Mouse (Mus musculus) cerebellum, adult 2 months (tissue): ENCODE data around the gene Rsl24d1. TPM values are rescaled to one million over a fixed set of nuclear protein-coding genes. Genes with fewer than 3 reads are reported as not detected.
"Not testable (repeated sequence)": the region's sequence is repeated elsewhere in the genome, so short reads cannot be mapped to it uniquely, and the experiment has no call there.

Experiments
- DNase-seq, 2 experiments: peaks; one replicate each; pipeline ENCODE4 v3.0.0; 2021
- H3K27ac ChIP-seq: fragments of 200-500 bp; 2 replicates; pipeline ENCODE4 v1.5.1; 2012; ENCODE audit warnings: low read length, control low read depth, inconsistent platforms; ENCODE audit not compliant: insufficient read depth
- H3K27me3 ChIP-seq: fragments of 200-500 bp; 2 replicates; pipeline ENCODE4 v1.6.1; 2012; ENCODE audit warnings: inconsistent platforms, mild to moderate bottlenecking, low read length, moderate library complexity; ENCODE audit not compliant: control insufficient read depth, insufficient read depth
- H3K4me1 ChIP-seq: fragments of 200-500 bp; 2 replicates; pipeline ENCODE4 v1.6.1; 2011; ENCODE audit warnings: low read length; ENCODE audit not compliant: control insufficient read depth, insufficient read depth
- H3K4me3 ChIP-seq: fragments of 200-500 bp; replicated peaks from 2 replicates; pipeline ENCODE3; 2011; ENCODE audit warnings: mild to moderate bottlenecking, low read depth, low read length, control low read depth; ENCODE audit not compliant: insufficient read depth
- CTCF ChIP-seq: fragments of 200-500 bp; IDR thresholded peaks from 2 replicates; pipeline ENCODE4 v1.5.1; 2011; ENCODE audit warnings: low read depth, mild to moderate bottlenecking, control low read depth, low read length, moderate library complexity, borderline replicate concordance; ENCODE audit not compliant: insufficient read depth
- POLR2A ChIP-seq: fragments of 200-500 bp; IDR thresholded peaks from 2 replicates; pipeline ENCODE4 v1.6.1; 2011; ENCODE audit warnings: low read length, control low read depth, borderline replicate concordance; ENCODE audit not compliant: insufficient read depth
- WGBS: fragments of 180-500 bp; shearing (Covaris S2); methylation state at CpG from one replicate; pipeline ENCODE4 v1.1.7; 2018; 5-methylcytosine and 5-hydroxymethylcytosine counted together
- polyA plus RNA-seq: library from polyadenylated mRNA; depleted of rRNA; stranded (reverse); fragments of >200 nt; gene quantifications from 2 replicates; pipeline ENCODE4 v1.2.3, GENCODE M21; 2012

Rsl24d1 gene
- polyA plus RNA-seq, 1 experiment = 73.7 TPM

DNA sequence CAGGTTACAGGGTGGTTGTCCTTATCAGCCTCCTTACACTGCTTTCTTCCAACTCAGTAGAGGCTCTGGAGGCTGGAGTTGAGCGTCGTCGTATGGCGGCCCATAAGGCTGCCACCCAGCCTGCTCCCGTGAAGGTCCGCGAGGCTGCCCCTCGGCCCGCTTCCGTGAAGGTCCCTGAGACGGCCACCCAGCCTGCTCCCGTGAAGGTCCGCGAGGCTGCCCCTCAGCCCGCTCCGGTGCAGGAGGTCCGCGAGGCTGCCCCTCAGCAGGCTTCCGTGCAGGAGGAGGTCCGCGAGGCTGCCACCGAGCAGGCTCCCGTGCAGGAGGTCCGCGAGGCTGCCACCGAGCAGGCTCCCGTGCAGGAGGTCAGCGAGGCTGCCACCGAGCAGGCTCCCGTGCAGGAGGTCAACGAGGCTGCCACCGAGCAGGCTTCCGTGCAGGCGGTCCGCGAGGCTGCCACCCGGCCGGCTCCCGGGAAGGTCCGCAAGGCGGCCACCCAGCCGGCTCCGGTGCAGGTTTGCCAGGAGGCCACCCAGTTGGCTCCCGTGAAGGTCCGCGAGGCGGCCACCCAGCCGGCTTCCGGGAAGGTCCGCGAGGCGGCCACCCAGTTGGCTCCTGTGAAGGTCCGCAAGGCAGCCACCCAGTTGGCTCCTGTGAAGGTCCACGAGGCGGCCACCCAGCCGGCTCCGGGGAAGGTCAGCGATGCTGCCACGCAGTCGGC lies 9.9 kb upstream of the Rsl24d1 start:
- 5% methylated on average over 60 of the region's 60 CpGs for WGBS
- Histone ChIP-seq H3K27me3 (no peaks in the 10 kb centered on the region), H3K4me1 (no peaks in the 10 kb centered on the region; the same call in 1 of the 2 replicates), H3K27ac (no peak overlapping the region), H3K4me3 (peak overlapping the region; percentile 28)
- DNase-seq = peak; percentile 51 to 70
- TF ChIP-seq POLR2A = no peak

DNA sequence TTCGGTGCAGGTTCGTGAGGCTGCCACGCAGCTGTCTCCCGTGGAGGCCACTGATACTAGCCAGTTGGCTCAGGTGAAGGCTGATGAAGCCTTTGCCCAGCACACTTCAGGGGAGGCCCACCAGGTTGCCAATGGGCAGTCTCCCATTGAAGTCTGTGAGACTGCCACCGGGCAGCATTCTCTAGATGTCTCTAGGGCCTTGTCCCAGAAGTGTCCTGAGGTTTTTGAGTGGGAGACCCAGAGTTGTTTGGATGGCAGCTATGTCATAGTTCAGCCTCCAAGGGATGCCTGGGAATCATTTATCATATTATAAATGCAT lies 9.4 kb upstream of the Rsl24d1 start:
- TF ChIP-seq POLR2A (no peak), CTCF (no peak)
- DNase-seq = no peak
- no peaks in the 10 kb centered on the region for H3K27me3 ChIP-seq
- H3K4me1 ChIP-seq = no peaks in the 10 kb centered on the region; the same call in 1 of the 2 replicates
- H3K27ac ChIP-seq = no peak overlapping the region
- 3% methylated on average over 5 of the region's 5 CpGs for whole genome bisulfite sequencing
- peak overlapping the region; percentile 28 for H3K4me3 ChIP-seq

DNA sequence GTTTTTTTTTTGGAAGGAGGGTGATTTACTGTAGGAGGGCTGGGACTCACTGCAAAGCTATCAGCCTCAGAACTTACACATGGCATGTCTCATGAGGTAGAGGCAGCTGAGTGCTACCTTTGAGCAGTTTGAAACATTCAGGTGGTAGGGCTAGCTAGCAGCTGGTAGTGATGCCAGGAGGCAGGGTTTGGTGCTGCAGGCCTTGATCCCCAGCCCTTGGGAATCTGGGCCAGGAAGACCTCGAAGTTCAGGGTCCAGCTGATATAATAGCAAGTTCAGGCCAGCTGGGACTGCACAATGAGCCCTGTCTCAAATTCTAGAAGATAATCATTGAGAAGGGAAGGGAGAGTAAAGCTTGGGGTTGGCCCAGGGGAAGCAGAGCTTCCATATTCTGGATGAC lies 8.1 kb upstream of the Rsl24d1 start:
- WGBS = 44% methylated on average over 1 of the region's 1 CpGs
- H3K4me3 ChIP-seq = no peak overlapping the region
- no peaks in the 10 kb centered on the region; the same call in 1 of the 2 replicates for H3K4me1 ChIP-seq
- no peaks in the 10 kb centered on the region for H3K27me3 ChIP-seq
- H3K27ac ChIP-seq = no peak overlapping the region
- TF ChIP-seq CTCF (no peak), POLR2A (no peak)
- DNase-seq = no peak

DNA sequence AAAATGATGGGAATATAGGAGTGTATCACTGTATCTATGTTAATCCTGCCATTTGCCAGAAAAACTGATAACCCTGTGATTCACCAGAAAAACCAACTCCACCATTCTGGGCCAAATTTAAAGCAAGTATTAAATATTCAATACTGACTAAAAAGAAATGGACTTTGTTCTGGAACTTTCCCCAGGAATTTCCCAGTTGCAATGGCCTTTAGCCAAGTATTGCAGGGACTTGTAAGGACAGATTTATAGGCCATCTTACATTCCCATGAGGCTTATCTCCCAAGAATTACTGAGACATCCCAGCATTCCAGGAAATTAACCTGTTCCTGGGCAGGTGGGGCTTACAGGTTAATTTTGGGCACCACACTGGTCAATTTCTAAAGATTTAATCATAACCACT lies 7.5 kb upstream of the Rsl24d1 start:
- Histone ChIP-seq H3K27ac (no peak overlapping the region), H3K27me3 (no peaks in the 10 kb centered on the region), H3K4me1 (no peaks in the 10 kb centered on the region; the same call in 1 of the 2 replicates), H3K4me3 (no peak overlapping the region)
- DNase-seq = no peak
- no peak for TF ChIP-seq CTCF
- TF ChIP-seq POLR2A = no peak

DNA sequence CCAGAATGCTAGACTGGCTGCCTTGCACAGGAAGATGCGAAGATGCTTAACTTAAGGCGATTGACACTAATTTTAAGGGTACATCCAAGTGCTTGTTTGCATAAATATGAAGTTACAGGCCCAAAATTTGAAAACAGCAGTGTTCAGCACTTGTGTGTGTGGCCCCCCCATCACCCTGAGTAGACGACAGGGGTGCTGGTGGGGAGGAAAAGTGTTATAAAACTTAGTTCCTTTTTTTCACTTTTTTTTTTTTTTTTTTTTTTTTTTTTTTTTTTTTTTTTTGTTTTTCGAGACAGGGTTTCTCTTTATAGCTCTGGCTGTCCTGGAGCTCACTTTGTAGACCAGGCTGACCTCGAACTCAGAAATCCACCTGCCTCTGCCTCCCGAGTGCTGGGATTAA lies 3.5 kb downstream of the Rsl24d1 start:
- not testable (repeated sequence) for H3K27ac ChIP-seq, H3K4me3 ChIP-seq, H3K27me3 ChIP-seq, H3K4me1 ChIP-seq, DNase-seq
- 93% methylated on average over 5 of the region's 6 CpGs for WGBS

DNA sequence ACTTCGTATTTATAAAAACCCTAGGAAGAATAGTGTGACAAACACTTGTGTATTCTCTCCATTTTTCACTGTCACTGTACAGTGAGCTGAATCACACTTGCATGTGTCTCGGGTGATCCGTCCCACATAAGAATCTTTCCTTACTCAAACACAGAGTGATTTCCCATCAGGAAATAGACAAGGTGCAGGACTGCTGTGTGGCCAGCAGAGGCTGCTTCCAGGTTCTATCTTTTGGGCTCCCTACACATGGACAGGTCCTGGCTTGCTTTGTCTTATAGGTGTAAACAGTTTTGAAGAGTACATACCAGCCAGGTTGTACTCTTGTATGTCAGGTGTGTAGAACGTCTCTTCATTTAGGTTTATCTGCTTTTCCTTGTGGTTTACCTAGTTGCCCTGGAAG lies 4.8 kb downstream of the Rsl24d1 start:
- no peak for TF ChIP-seq CTCF
- TF ChIP-seq POLR2A = no peak

DNA sequence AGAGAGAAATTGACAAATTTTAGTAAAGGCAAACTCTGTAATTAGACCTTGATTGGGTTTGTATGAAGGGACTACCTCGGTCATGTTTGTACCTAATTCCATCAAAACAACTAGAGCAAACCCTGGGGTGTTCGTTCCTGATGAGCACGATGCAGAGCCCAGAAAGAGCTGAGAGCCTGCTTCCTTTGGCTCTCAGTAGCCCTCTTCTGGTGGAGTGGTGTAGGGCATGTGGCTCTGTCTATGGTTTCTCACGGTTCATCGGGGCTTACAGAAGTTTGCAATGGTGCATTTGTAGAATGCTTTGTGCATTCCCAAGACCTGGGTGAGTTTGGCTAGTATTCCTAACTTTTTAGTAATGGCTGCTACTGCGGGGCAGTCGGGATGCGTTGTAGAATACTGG lies 8.5 kb downstream of the Rsl24d1 start:
- 55% methylated on average over 8 of the region's 8 CpGs for WGBS

More for the DNA sequence above, 4.8 kb downstream of the Rsl24d1 start:
- no peak overlapping the region for H3K4me3 ChIP-seq
- WGBS = 89% methylated on average over 4 of the region's 4 CpGs
- H3K27me3 ChIP-seq = no peaks in the 10 kb centered on the region
- H3K27ac ChIP-seq = no peak overlapping the region
- no peaks in the 10 kb centered on the region for H3K4me1 ChIP-seq
- no peak for DNase-seq

DNA sequence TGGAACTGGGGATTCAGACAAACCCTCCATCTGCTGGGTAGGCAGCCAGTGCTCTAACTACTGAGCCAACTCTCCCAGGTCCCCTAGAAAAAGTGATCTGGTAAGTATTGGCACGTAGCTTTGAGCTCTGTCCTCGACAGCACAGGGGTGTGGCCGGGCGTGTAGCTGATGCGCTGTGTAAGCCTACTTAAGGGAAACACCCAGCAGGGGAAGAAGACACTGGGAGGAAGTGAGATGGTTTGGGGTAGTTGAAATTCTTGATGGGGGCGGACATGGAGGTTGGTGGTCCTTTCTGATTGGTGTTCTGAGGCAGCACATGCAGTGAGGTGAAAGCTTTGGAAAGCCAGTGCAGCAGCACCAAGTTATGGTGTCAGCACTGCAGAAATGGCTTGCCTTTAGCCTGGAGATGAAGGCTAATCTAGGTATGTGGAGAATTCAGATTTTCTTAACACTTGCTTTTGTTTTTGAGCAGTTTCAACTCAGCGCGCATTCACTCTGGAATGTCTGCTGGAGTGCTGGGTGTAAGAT lies 11.9 kb downstream of the Rsl24d1 start:
- H3K27ac ChIP-seq = no peak overlapping the region
- H3K27me3 ChIP-seq = no peaks in the 10 kb centered on the region
- no peaks in the 10 kb centered on the region for H3K4me1 ChIP-seq
- 90% methylated on average over 8 of the region's 8 CpGs for WGBS
- DNase-seq = no peak
- TF ChIP-seq POLR2A (no peak), CTCF (no peak)
- no peak overlapping the region for H3K4me3 ChIP-seq

More for the DNA sequence above, 8.5 kb downstream of the Rsl24d1 start:
- H3K27me3 ChIP-seq = no peaks in the 10 kb centered on the region
- H3K27ac ChIP-seq = no peak overlapping the region
- TF ChIP-seq CTCF (peak; percentile 51; the same call in 1 of the 2 replicates), POLR2A (no peak)
- no peaks in the 10 kb centered on the region for H3K4me1 ChIP-seq
- DNase-seq = no peak
- no peak overlapping the region for H3K4me3 ChIP-seq
